Mouse (Mus musculus): ENCODE results near the gene 2010111I01Rik.

- TF ChIP-seq EP300 (IDR thresholded peaks at IDR 0.05; ENCODE audit: low read depth): no peak
- no peak for TF ChIP-seq CTCF (IDR thresholded peaks at IDR 0.05; ENCODE audit: low read depth)
These were observed 291.5 kb downstream of the 2010111I01Rik start for GRCm38 (mm10) chr13:63256146-63256545.

All from heart, postnatal 0 days (tissue).